Mouse (Mus musculus) limb, embryonic 11.5 days (tissue): ENCODE measurements at regions not wholly inside any gene's neighbourhood (a gene's known extent, or its start where the extent isn't known, plus 50 kb on each side); places are given as distances from the start of the nearest gene placed in this dataset.
A peak's percentile ranks its signal among the peaks of the same experiment; 100 is the strongest.

Source experiments
- ATAC-seq: fragments of 200-750 bp; cut with Nextera tagmentation; 2 replicates; pipeline ENCODE4 v1.8.0; 2017; ENCODE audit warnings: low read depth; ENCODE audit not compliant: insufficient number of reproducible peaks, low FRiP score, low TSS enrichment
- DNase-seq: peaks from one replicate; pipeline ENCODE4 v3.0.0-alpha.2; 2015; ENCODE audit warnings: low spot score
- H3K27ac ChIP-seq: fragments of 300-500 bp; sonication (generic); replicated peaks from 2 replicates; pipeline ENCODE4 v1.5.1; 2014; ENCODE audit warnings: low read depth, mild to moderate bottlenecking, low read length
- H3K27me3 ChIP-seq: fragments of 300-500 bp; sonication (generic); 2 replicates; pipeline ENCODE4 v1.6.1; 2014; ENCODE audit warnings: mild to moderate bottlenecking, low read length, mixed read lengths; ENCODE audit not compliant: control insufficient read depth, insufficient read depth
- H3K36me3 ChIP-seq: fragments of 300-500 bp; sonication (generic); 2 replicates; pipeline ENCODE4 v1.6.1; 2014; ENCODE audit warnings: mild to moderate bottlenecking, low read length, moderate library complexity, mixed read lengths; ENCODE audit not compliant: control insufficient read depth, insufficient read depth
- H3K4me1 ChIP-seq: fragments of 300-500 bp; sonication (generic); 2 replicates; pipeline ENCODE4 v1.6.1; 2014; ENCODE audit warnings: low read length, mixed read lengths; ENCODE audit not compliant: control insufficient read depth, insufficient read depth
- H3K4me2 ChIP-seq: fragments of 300-500 bp; sonication (generic); 2 replicates; pipeline ENCODE4 v1.6.1; 2014; ENCODE audit warnings: low read depth, mild to moderate bottlenecking, moderate library complexity; ENCODE audit not compliant: severe bottlenecking
- H3K4me3 ChIP-seq: fragments of 300-500 bp; sonication (generic); 2 replicates; pipeline ENCODE4 v1.5.1; 2014; ENCODE audit warnings: low read depth, low read length
- H3K9ac ChIP-seq: fragments of 300-500 bp; sonication (generic); 2 replicates; pipeline ENCODE4 v1.6.1; 2014; ENCODE audit warnings: mild to moderate bottlenecking, low read length
- H3K9me3 ChIP-seq: fragments of 300-500 bp; sonication (generic); 2 replicates; pipeline ENCODE4 v1.6.1; 2016; ENCODE audit warnings: low read length; ENCODE audit not compliant: control insufficient read depth
- WGBS: fragments of 180-500 bp; shearing (Covaris S2); extraction: QIAGEN DNeasy Blood & Tissue Kit; methylation state at CpG from one replicate; pipeline ENCODE4 v1.1.7; 2014; 5-methylcytosine and 5-hydroxymethylcytosine counted together

- Histone ChIP-seq H3K4me3 (no peak overlapping the region), H3K4me2 (no peak overlapping the region)
- WGBS = 9% methylated on average over 3 of the region's 3 CpGs
Measured at GRCm38 (mm10) chr8:56682564-56682963, 131.7 kb downstream of the Fbxo8 start.

GRCm38 (mm10) chr8:56684352-56684751 lies 133.5 kb downstream of the Fbxo8 start:
- Histone ChIP-seq H3K4me1 (0 out of 2 replicates have a peak, but pooled peaks cover 3% of the 10 kb centered on the region), H3K4me2 (no peak overlapping the region), H3K9ac (no peak overlapping the region), H3K27ac (no peak overlapping the region), H3K36me3 (no peaks in the 10 kb centered on the region), H3K9me3 (no peaks in the 10 kb centered on the region), H3K4me3 (no peak overlapping the region), H3K27me3 (no peaks in the 10 kb centered on the region)
- no peak for DNase-seq
- WGBS = 86% methylated on average over 7 of the region's 7 CpGs
- no peak for ATAC-seq

More at GRCm38 (mm10) chr8:56682564-56682963, 131.7 kb downstream of the Fbxo8 start:
- DNase-seq (no peak), ATAC-seq (no peak)
- Histone ChIP-seq H3K4me1 (0 out of 2 replicates have a peak, but pooled peaks cover 3% of the 10 kb centered on the region), H3K9me3 (no peaks in the 10 kb centered on the region), H3K27me3 (no peaks in the 10 kb centered on the region), H3K27ac (no peak overlapping the region), H3K9ac (no peak overlapping the region), H3K36me3 (no peaks in the 10 kb centered on the region)

GRCm38 (mm10) chr8:56695436-56695835 lies 144.5 kb downstream of the Fbxo8 start:
- ATAC-seq = no peak
- Histone ChIP-seq H3K27me3 (no peaks in the 10 kb centered on the region), H3K27ac (no peak overlapping the region), H3K9ac (no peak overlapping the region), H3K4me3 (no peak overlapping the region), H3K36me3 (no peaks in the 10 kb centered on the region), H3K4me2 (no peak overlapping the region), H3K9me3 (no peaks in the 10 kb centered on the region), H3K4me1 (no peaks in the 10 kb centered on the region)
- WGBS = 90% methylated on average over 1 of the region's 1 CpGs
- DNase-seq = no peak

GRCm38 (mm10) chr8:56700580-56701145 lies 149.8 kb downstream of the Fbxo8 start:
- H3K27me3 ChIP-seq = no peaks in the 10 kb centered on the region
- no peaks in the 10 kb centered on the region for H3K36me3 ChIP-seq
- ATAC-seq = no peak
- no peak overlapping the region for H3K9ac ChIP-seq
- H3K4me2 ChIP-seq = no peak overlapping the region
- H3K4me1 ChIP-seq = no peaks in the 10 kb centered on the region
- H3K27ac ChIP-seq = no peak overlapping the region
- DNase-seq = no peak
- H3K9me3 ChIP-seq = no peaks in the 10 kb centered on the region
- WGBS = 91% methylated on average over 2 of the region's 2 CpGs
- no peak overlapping the region for H3K4me3 ChIP-seq

- Histone ChIP-seq H3K4me1 (peaks cover 4% of the 10 kb centered on the region; the same call in 1 of the 2 replicates), H3K9me3 (no peaks in the 10 kb centered on the region), H3K9ac (no peak overlapping the region), H3K4me2 (no peak overlapping the region), H3K27me3 (no peaks in the 10 kb centered on the region), H3K27ac (no peak overlapping the region), H3K4me3 (no peak overlapping the region), H3K36me3 (no peaks in the 10 kb centered on the region)
- WGBS = 33% methylated on average over 10 of the region's 10 CpGs
- no peak for ATAC-seq
- no peak for DNase-seq
Measured at GRCm38 (mm10) chr8:56706377-56706776, 155.5 kb downstream of the Fbxo8 start.

GRCm38 (mm10) chr8:56706941-56707706 lies 156.2 kb downstream of the Fbxo8 start:
- Histone ChIP-seq H3K4me1 (peaks cover 4% of the 10 kb centered on the region; the same call in 1 of the 2 replicates), H3K27me3 (no peaks in the 10 kb centered on the region), H3K36me3 (no peaks in the 10 kb centered on the region), H3K9ac (no peak overlapping the region), H3K9me3 (no peaks in the 10 kb centered on the region), H3K4me2 (0 out of 2 replicates have a peak overlapping the region, but pooled peaks have one; percentile 5), H3K4me3 (no peak overlapping the region), H3K27ac (no peak overlapping the region)
- WGBS = 20% methylated on average over 14 of the region's 14 CpGs
- ATAC-seq = 0 out of 2 replicates have a peak, but pooled peaks have one; percentile 33
- peak; percentile 47 for DNase-seq

- Histone ChIP-seq H3K36me3 (no peaks in the 10 kb centered on the region), H3K27me3 (no peaks in the 10 kb centered on the region), H3K4me3 (no peak overlapping the region), H3K9me3 (no peaks in the 10 kb centered on the region), H3K27ac (no peak overlapping the region), H3K4me1 (no peaks in the 10 kb centered on the region), H3K9ac (no peak overlapping the region), H3K4me2 (no peak overlapping the region)
- 81% methylated on average over 1 of the region's 1 CpGs for WGBS
- no peak for ATAC-seq
- DNase-seq = no peak
Measured at GRCm38 (mm10) chr8:56720001-56720400, 169.1 kb downstream of the Fbxo8 start.

- Histone ChIP-seq H3K9ac (no peak overlapping the region), H3K36me3 (no peaks in the 10 kb centered on the region), H3K27me3 (no peaks in the 10 kb centered on the region), H3K4me1 (no peaks in the 10 kb centered on the region), H3K4me2 (no peak overlapping the region), H3K27ac (no peak overlapping the region), H3K4me3 (no peak overlapping the region), H3K9me3 (no peaks in the 10 kb centered on the region)
- DNase-seq (no peak), ATAC-seq (no peak)
- 68% methylated on average over 2 of the region's 2 CpGs for WGBS
Measured at GRCm38 (mm10) chr8:56722473-56723236, 171.8 kb downstream of the Fbxo8 start.
